Mouse (Mus musculus) liver, postnatal 0 days (tissue): ENCODE data around the gene Map10. TPM values are rescaled to one million over a fixed set of nuclear protein-coding genes. Genes with fewer than 3 reads are reported as not detected.

Experiments used
- ATAC-seq: fragments of 200-750 bp; cut with Nextera tagmentation; 2 replicates; pipeline ENCODE4 v1.8.0; 2017; ENCODE audit warnings: mild to moderate bottlenecking, moderate library complexity
- DNase-seq: peaks from one replicate; pipeline ENCODE4 v3.0.0-alpha.2; 2016
- H3K27ac ChIP-seq: fragments of 300-500 bp; sonication (generic); 2 replicates; pipeline ENCODE4 v1.5.1; 2014; ENCODE audit warnings: antibody characterized with exemption, moderate library complexity, mild to moderate bottlenecking, low read depth
- H3K27me3 ChIP-seq: fragments of 300-500 bp; sonication (generic); 2 replicates; pipeline ENCODE4 v1.6.1; 2014; ENCODE audit warnings: low read length, control low read depth, mixed read lengths; ENCODE audit not compliant: insufficient read depth
- H3K36me3 ChIP-seq: fragments of 300-500 bp; sonication (generic); replicated peaks from 2 replicates; pipeline ENCODE4 v1.6.1; 2014; ENCODE audit warnings: mild to moderate bottlenecking, control low read depth, low read length, moderate library complexity, mixed read lengths; ENCODE audit not compliant: insufficient read depth
- H3K4me1 ChIP-seq: fragments of 300-500 bp; sonication (generic); 2 replicates; pipeline ENCODE4 v1.6.1; 2014; ENCODE audit warnings: antibody characterized with exemption, mild to moderate bottlenecking, control low read depth; ENCODE audit not compliant: insufficient read depth
- H3K4me2 ChIP-seq: fragments of 300-500 bp; sonication (generic); 2 replicates; pipeline ENCODE4 v1.6.1; 2014; ENCODE audit warnings: low read depth, mild to moderate bottlenecking, low read length, moderate library complexity, mixed read lengths
- H3K4me3 ChIP-seq: fragments of 300-500 bp; sonication (generic); 2 replicates; pipeline ENCODE4 v1.5.1; 2014; ENCODE audit warnings: low read depth, low read length
- H3K9ac ChIP-seq: fragments of 300-500 bp; sonication (generic); replicated peaks from 2 replicates; pipeline ENCODE4 v1.6.1; 2014; ENCODE audit warnings: mild to moderate bottlenecking, moderate library complexity
- H3K9me3 ChIP-seq: fragments of 300-500 bp; sonication (generic); 2 replicates; pipeline ENCODE4 v1.6.1; 2016; ENCODE audit warnings: mild to moderate bottlenecking, control low read depth, low read length, mixed read lengths
- CTCF ChIP-seq: sonication (generic); IDR thresholded peaks from 2 replicates; pipeline ENCODE4 v1.5.1; 2016; ENCODE audit warnings: antibody characterized with exemption, low read depth
- EP300 ChIP-seq: IDR thresholded peaks from 2 replicates; pipeline ENCODE4 v1.6.1; 2016; ENCODE audit warnings: antibody characterized with exemption, low read depth, mild to moderate bottlenecking
- WGBS: fragments of 180-500 bp; shearing (Covaris S2); extraction: QIAGEN DNeasy Blood & Tissue Kit; methylation state at CpG from one replicate; pipeline ENCODE4 v1.1.7; 2014; ENCODE audit not compliant: insufficient replicate concordance; 5-methylcytosine and 5-hydroxymethylcytosine counted together
- polyA plus RNA-seq: library from polyadenylated mRNA; unstranded; fragments of >200 nt; fragmentation: Nextera tagmentation; extraction: Ambion mirVana; gene quantifications from 2 replicates; pipeline ENCODE4 v1.2.1, GENCODE M21; 2015

Map10 gene
- polyA plus RNA-seq, 1 experiment from 2014 or later = 0.67 TPM

DNA sequence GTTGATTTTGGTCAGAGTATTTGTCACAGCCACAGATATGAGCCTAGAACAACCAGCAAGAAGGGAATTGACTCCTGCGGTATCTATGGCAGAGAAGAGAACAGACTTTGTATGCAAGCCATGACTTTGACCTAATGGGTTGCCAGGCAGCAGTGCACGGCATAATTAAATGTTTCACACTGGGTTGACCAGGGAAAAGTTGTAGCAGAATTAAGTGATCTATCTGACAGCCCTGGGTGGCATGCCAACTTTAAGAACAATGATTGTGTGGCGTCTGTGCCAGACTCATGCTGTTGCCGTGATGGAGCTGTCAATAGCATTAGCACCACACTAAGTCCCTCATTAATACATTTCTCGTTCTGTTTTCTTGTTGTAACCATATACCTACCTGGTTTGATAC is 11.1 kb upstream of the Map10 start:
- H3K4me3 ChIP-seq = no peak overlapping the region
- DNase-seq (no peak), ATAC-seq (no peak)

DNA sequence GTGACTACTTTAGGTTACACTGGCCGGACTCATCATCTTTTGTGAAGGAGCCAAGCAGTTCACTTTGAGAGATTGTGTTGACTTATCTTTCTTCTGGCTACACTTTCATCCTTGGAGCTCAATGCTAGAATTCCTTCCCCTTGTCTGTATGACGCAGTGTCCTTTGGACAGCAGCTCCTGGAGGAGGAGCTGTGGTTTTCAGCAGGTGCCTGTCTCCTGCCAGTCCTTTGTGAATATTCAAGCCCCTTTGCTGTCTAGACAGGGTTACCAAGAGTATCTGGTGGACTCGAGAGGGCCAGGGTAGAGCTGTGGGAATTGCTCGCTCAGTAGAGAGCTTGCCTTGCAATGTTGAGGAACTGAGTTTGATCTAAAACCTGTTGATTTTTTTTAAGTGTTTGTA is 10.7 kb upstream of the Map10 start:
- Histone ChIP-seq H3K4me3 (no peak overlapping the region), H3K27me3 (no peaks in the 10 kb centered on the region), H3K27ac (no peak overlapping the region), H3K4me1 (no peaks in the 10 kb centered on the region), H3K9me3 (no peaks in the 10 kb centered on the region), H3K9ac (no peak overlapping the region), H3K36me3 (no peaks in the 10 kb centered on the region), H3K4me2 (no peak overlapping the region)
- DNase-seq (no peak), ATAC-seq (no peak)
- WGBS = 76% methylated on average over 4 of the region's 4 CpGs
- TF ChIP-seq CTCF (no peak), EP300 (no peak)

More for the DNA sequence above, 11.1 kb upstream of the Map10 start:
- Histone ChIP-seq H3K4me2 (no peak overlapping the region), H3K36me3 (no peaks in the 10 kb centered on the region), H3K4me1 (no peaks in the 10 kb centered on the region), H3K27ac (no peak overlapping the region), H3K9me3 (no peaks in the 10 kb centered on the region), H3K9ac (no peak overlapping the region), H3K27me3 (no peaks in the 10 kb centered on the region)
- TF ChIP-seq EP300 (no peak), CTCF (no peak)
- WGBS = 79% methylated on average over 5 of the region's 5 CpGs

DNA sequence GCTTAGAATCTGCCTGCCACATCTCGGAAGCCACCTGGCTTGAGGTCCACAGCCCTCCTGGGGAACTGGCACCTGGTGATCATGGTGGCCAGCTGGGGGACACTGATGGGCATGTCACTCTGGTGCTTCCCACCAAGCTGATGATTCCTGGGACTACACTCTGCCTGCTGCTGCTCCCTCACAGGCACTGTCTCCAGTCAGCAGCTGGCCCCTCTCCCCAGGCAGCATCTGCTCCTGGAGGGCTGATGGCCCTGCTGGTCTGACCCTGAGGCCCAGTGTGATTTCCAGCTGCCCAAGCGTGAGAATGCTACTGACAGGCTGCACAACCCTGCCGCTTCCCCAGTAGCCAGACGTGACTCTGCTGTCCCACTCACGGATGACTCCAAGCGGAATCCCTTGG is 9.2 kb upstream of the Map10 start:
- Histone ChIP-seq H3K9me3 (no peaks in the 10 kb centered on the region), H3K4me3 (no peak overlapping the region), H3K27ac (no peak overlapping the region), H3K4me2 (no peak overlapping the region), H3K9ac (no peak overlapping the region), H3K4me1 (no peaks in the 10 kb centered on the region), H3K27me3 (no peaks in the 10 kb centered on the region), H3K36me3 (no peaks in the 10 kb centered on the region)
- ATAC-seq = no peak
- no peak for DNase-seq
- TF ChIP-seq CTCF (no peak), EP300 (no peak)
- 83% methylated on average over 6 of the region's 6 CpGs for WGBS

DNA sequence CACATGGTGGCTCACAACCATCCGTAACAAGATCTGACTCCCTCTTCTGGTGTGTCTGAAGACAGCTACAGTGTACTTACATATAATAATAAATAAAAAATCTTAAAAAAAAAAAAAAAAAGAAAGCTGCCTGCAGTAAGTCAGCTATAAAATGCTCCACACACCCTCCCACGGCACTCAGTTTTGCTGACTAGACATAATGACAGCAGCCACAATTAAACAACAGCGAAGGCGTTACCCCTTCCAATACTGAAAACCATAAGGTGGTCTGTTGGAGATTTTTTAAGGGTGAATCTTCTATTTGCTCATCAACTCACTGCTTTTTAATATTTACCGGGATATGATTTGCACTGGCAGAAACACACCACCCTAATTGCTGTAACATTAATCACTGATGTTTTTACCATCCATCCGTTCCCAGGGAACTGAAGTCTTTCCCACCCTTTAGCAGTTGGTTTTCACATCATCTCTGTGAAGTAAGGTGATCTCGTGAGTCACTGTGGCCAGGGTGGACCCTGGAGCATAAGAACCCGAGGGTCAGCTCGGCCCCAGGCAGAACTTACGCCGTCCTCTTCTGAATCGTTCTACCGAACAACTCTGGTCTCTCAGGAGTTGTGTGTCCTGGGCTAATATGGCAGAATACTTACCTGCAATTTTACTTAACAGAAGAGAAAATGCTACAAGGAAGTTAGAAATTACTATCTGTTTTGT is 7.5 kb upstream of the Map10 start:
- Histone ChIP-seq H3K4me1 (no peaks in the 10 kb centered on the region), H3K9me3 (no peaks in the 10 kb centered on the region), H3K4me2 (no peak overlapping the region), H3K4me3 (no peak overlapping the region), H3K27ac (no peak overlapping the region), H3K27me3 (no peaks in the 10 kb centered on the region), H3K36me3 (no peaks in the 10 kb centered on the region), H3K9ac (no peak overlapping the region)
- WGBS = 88% methylated on average over 12 of the region's 13 CpGs
- no peak for TF ChIP-seq EP300
- TF ChIP-seq CTCF = no peak
- DNase-seq = no peak
- ATAC-seq = no peak

DNA sequence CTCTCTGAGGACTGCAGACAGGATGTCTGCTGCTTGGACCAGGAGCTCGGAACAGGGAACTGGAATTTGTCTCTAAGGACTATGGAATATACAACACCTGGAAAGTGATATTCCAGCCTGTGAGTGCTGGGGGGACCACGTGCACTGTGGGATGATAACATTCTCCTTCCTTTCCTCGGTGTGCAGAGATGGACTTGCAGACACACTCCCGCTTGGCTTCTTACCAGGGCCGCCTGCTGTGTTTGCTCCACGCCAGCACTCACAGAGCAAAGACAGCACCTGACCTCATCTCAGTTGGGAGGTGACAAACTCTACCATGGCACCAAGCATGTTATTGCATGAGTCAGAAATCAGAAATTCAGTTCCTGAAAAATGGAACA is 7.0 kb upstream of the Map10 start:
- 75% methylated on average over 6 of the region's 6 CpGs for WGBS
- H3K27ac ChIP-seq = no peak overlapping the region
- H3K4me2 ChIP-seq = no peak overlapping the region
- H3K4me3 ChIP-seq = no peak overlapping the region
- TF ChIP-seq CTCF (no peak), EP300 (no peak)
- no peaks in the 10 kb centered on the region for H3K9me3 ChIP-seq
- no peak for DNase-seq
- ATAC-seq = no peak
- no peaks in the 10 kb centered on the region for H3K36me3 ChIP-seq
- no peaks in the 10 kb centered on the region for H3K4me1 ChIP-seq
- H3K27me3 ChIP-seq = no peaks in the 10 kb centered on the region
- H3K9ac ChIP-seq = no peak overlapping the region

DNA sequence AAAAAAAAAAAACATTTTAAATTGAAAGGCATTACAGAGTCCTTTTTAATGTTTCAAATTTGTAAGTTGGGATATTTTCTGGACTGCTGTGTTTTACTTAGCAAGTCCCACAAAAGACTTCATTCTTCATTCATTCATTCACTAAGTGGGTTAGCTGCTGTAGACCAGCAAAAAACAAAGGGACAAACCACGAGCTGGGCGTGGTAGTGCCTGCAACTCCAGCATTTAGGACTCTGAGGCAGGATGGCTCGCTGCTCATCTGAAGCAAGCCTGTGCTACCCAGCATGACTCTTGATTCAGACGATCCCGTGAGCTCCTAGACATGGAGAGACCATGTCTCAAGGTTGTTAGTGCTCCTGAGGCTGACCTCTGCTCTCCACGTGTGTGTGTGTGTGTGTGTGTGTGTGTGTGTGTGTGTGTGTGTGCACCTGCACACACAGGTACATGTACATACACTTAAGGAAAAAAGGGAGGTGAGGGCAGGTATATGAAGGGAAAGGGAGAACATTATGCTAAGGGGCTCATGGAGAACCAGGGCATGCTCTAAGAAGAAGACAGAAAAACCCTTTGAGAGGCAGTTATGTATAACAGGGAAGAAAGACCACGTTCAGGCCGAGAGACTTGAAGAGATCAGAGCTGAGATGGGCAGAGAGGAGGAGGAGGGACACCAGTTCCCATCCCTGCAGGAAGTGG is 4.3 kb upstream of the Map10 start:
- H3K9me3 ChIP-seq = peaks cover 5% of the 10 kb centered on the region
- DNase-seq (no peak), ATAC-seq (no peak)
- no peak overlapping the region for H3K4me2 ChIP-seq
- H3K27me3 ChIP-seq = no peaks in the 10 kb centered on the region
- 63% methylated on average over 8 of the region's 8 CpGs for WGBS
- TF ChIP-seq EP300 = no peak
- no peak for TF ChIP-seq CTCF
- H3K36me3 ChIP-seq = no peaks in the 10 kb centered on the region
- H3K4me1 ChIP-seq = peaks cover 9% of the 10 kb centered on the region
- no peak overlapping the region for H3K9ac ChIP-seq
- no peak overlapping the region for H3K4me3 ChIP-seq
- H3K27ac ChIP-seq = no peak overlapping the region
